Comparison of ENCODE assay signal across 14 mouse cellular contexts in genomic region chr4:40544056-40544455, GRCm38 (mm10).
A peak's percentile ranks its signal among the peaks of the same experiment; 100 is the strongest.
DNase-seq lines count a peak whose midpoint lies in the region; ATAC-seq lines count a peak whose summit lies in the region.
"Had no signal": no experiment of that assay in that cellular context is flagged by ENCODE, and none has a peak within 500 bp of the region (broad histone marks: within the 10 kb centered on the region; RNA-seq: fewer than 3 reads in every experiment).

No protein-coding gene starts in this region.

- H3K36me3 ChIP-seq in heart, embryonic 10.5 days: no peaks in the 10 kb centered on the region
- H3K36me3 ChIP-seq in intestine, embryonic 15.5 days: no peaks in the 10 kb centered on the region
- H3K36me3 ChIP-seq: forebrain, embryonic 12.5 days; limb, embryonic 12.5 days had no signal

- peak; percentile 31; the same call in 1 of the 2 replicates for ATAC-seq in intestine, embryonic 15.5 days

- no peaks in the 10 kb centered on the region for H3K9me3 ChIP-seq in heart, embryonic 10.5 days
- no peaks in the 10 kb centered on the region for H3K9me3 ChIP-seq in intestine, embryonic 15.5 days
- H3K9me3 ChIP-seq: forebrain, embryonic 12.5 days; limb, embryonic 12.5 days had no signal

- no peak overlapping the region for H3K4me3 ChIP-seq in heart, embryonic 10.5 days
- no peak overlapping the region for H3K4me3 ChIP-seq in intestine, embryonic 15.5 days (replicated peaks)
- H3K4me3 ChIP-seq: forebrain, embryonic 12.5 days; layer of hippocampus, adult 2 months; limb, embryonic 12.5 days had no signal

- no peak overlapping the region for H3K9ac ChIP-seq in intestine, embryonic 15.5 days
- H3K9ac ChIP-seq: forebrain, embryonic 12.5 days; limb, embryonic 12.5 days had no signal

- H3K4me1 ChIP-seq in heart, embryonic 10.5 days: peaks cover 16% of the 10 kb centered on the region; the same call in 1 of the 2 replicates
- H3K4me1 ChIP-seq in intestine, embryonic 15.5 days (replicated peaks): peaks cover 5% of the 10 kb centered on the region; the same call in 1 of the 2 replicates
- H3K4me1 ChIP-seq: forebrain, embryonic 12.5 days; limb, embryonic 12.5 days had no signal

- H3K27ac ChIP-seq in heart, embryonic 10.5 days: peak overlapping the region; percentile 72; the same call in 1 of the 2 replicates
- no peak overlapping the region for H3K27ac ChIP-seq in intestine, embryonic 15.5 days
- H3K27ac ChIP-seq: forebrain, embryonic 12.5 days; layer of hippocampus, adult 2 months; limb, embryonic 12.5 days; macrophage had no signal

- no peaks in the 10 kb centered on the region for H3K27me3 ChIP-seq in heart, embryonic 10.5 days (ENCODE audit: insufficient read depth, poor library complexity, severe bottlenecking)
- no peaks in the 10 kb centered on the region for H3K27me3 ChIP-seq in intestine, embryonic 15.5 days (replicated peaks)
- H3K27me3 ChIP-seq: CH12.LX; forebrain, embryonic 12.5 days; limb, embryonic 12.5 days had no signal

- WGBS in heart, embryonic 10.5 days: 39% methylated on average over 4 of the region's 4 CpGs
- 38% methylated on average over 4 of the region's 4 CpGs for WGBS in intestine, embryonic 15.5 days

- peak; percentile 4 for DNase-seq in kidney, adult 9 months
- DNase-seq in kidney, postnatal 25 days: no peak
- DNase-seq in lung, postnatal 25 days (ENCODE audit: low spot score): peak; percentile 0
- DNase-seq in lung, postnatal 36 days: no peak
- no peak for DNase-seq in heart, embryonic 10.5 days (ENCODE audit: low spot score)
- no peak for DNase-seq in embryo, embryonic 9.5 days (ENCODE audit: extremely low spot score)
- no peak for DNase-seq in adrenal gland, adult 2 months
- DNase-seq: adrenal gland, adult 8-10 months had no signal

- no peak overlapping the region for H3K4me2 ChIP-seq in intestine, embryonic 15.5 days (replicated peaks)
- H3K4me2 ChIP-seq: forebrain, embryonic 12.5 days; limb, embryonic 12.5 days had no signal

Comparison
In these comparisons a context has a peak if more than half of its experiments do, and no peak if none do; other contexts are left out.
1. DNase-seq: peak in kidney, adult 9 months (single experiment) and lung, postnatal 25 days (single experiment); none in kidney, postnatal 25 days (0 of 2), lung, postnatal 36 days (single experiment), heart, embryonic 10.5 days (single experiment), embryo, embryonic 9.5 days (single experiment) and adrenal gland, adult 2 months (single experiment).